Mouse (Mus musculus) cortical plate, adult 2 months (tissue): ENCODE measurements around the gene Zfp184.

Experiments used
- CTCF ChIP-seq: fragments of 200-500 bp; IDR thresholded peaks from 2 replicates; pipeline ENCODE4 v1.5.1; 2011; ENCODE audit warnings: mild to moderate bottlenecking, control low read depth, low read length; ENCODE audit not compliant: insufficient read depth; ENCODE audit errors: extremely low read depth
- POLR2A ChIP-seq: fragments of 200-500 bp; IDR thresholded peaks from 2 replicates; pipeline ENCODE4 v1.6.1; 2011; ENCODE audit warnings: mild to moderate bottlenecking, low read length, control low read depth; ENCODE audit not compliant: insufficient read depth; ENCODE audit errors: extremely low read depth

GRCm38 (mm10) chr13:21910735-21911134 is 34.2 kb upstream of the Zfp184 start:
- TF ChIP-seq POLR2A: no peak
- no peak for TF ChIP-seq CTCF
